Mouse (Mus musculus): Measurements from ENCODE around the gene Gfpt2. TPM values are rescaled to one million over a fixed set of nuclear protein-coding genes. Genes with fewer than 3 reads are reported as not detected.

Gfpt2 gene
- polyA plus RNA-seq, 1 experiment from 2014 or later = 10.4 TPM

GRCm38 (mm10) chr11:49811099-49811541 lies 17.1 kb downstream of the Gfpt2 start:
- ATAC-seq (ENCODE audit: insufficient read depth) = no peak
- Histone ChIP-seq H3K4me3 (ENCODE audit: low read depth, low read length) (no peak overlapping the region), H3K27me3 (ENCODE audit: insufficient read depth, low read length) (no peaks in the 10 kb centered on the region), H3K36me3 (ENCODE audit: insufficient read depth) (0 out of 2 replicates have a peak, but pooled peaks cover 14% of the 10 kb centered on the region), H3K4me1 (ENCODE audit: insufficient read depth) (no peaks in the 10 kb centered on the region), H3K9me3 (ENCODE audit: low read depth, low read length) (no peaks in the 10 kb centered on the region), H3K9ac (no peak overlapping the region), H3K27ac (ENCODE audit: low read depth) (no peak overlapping the region), H3K4me2 (no peak overlapping the region)
- DNase-seq = no peak
- 73% methylated on average over 8 of the region's 8 CpGs for WGBS
- no peak for TF ChIP-seq CTCF (IDR thresholded peaks at IDR 0.05; ENCODE audit: low read depth)

DNA sequence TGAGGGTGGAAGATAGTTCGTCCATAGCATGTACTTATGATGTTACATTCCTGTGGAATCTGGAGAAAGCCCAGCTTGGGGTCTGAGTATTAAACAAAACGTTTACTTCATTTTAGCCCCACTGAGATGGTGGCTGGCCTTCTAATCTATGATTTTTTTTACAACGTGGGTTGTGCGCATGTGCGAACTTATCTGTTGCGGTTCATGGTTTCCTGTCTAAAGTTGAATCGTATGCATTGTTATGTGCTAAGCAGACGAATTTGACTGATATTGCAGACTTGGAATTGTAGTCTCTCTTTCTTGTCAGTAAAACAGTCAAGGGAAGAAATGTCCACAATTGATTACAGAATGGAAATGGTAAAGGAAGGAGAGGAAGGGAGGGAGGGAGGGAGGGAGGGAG lies 17.9 kb downstream of the Gfpt2 start:
- H3K27ac ChIP-seq (ENCODE audit: low read depth) = no peak overlapping the region

GRCm38 (mm10) chr11:49818869-49819566 lies 25.0 kb downstream of the Gfpt2 start:
- no peak for DNase-seq
- H3K4me1 ChIP-seq (ENCODE audit: insufficient read depth) = no peaks in the 10 kb centered on the region
- no peak overlapping the region for H3K9ac ChIP-seq
- ATAC-seq (ENCODE audit: insufficient read depth) = no peak
- no peaks in the 10 kb centered on the region for H3K9me3 ChIP-seq (ENCODE audit: low read depth, low read length)
- peaks cover 14% of the 10 kb centered on the region; the same call in 1 of the 2 replicates for H3K36me3 ChIP-seq (ENCODE audit: insufficient read depth)
- H3K4me2 ChIP-seq = no peak overlapping the region
- H3K27me3 ChIP-seq (ENCODE audit: insufficient read depth, low read length) = no peaks in the 10 kb centered on the region
- no peak overlapping the region for H3K4me3 ChIP-seq (ENCODE audit: low read depth, low read length)
- no peak for TF ChIP-seq CTCF (IDR thresholded peaks at IDR 0.05; ENCODE audit: low read depth)
- H3K27ac ChIP-seq (ENCODE audit: low read depth) = no peak overlapping the region
- WGBS = 86% methylated on average over 15 of the region's 15 CpGs

More for the DNA sequence above, 17.9 kb downstream of the Gfpt2 start:
- Histone ChIP-seq H3K4me3 (ENCODE audit: low read depth, low read length) (no peak overlapping the region), H3K27me3 (ENCODE audit: insufficient read depth, low read length) (no peaks in the 10 kb centered on the region), H3K9ac (no peak overlapping the region), H3K9me3 (ENCODE audit: low read depth, low read length) (no peaks in the 10 kb centered on the region), H3K4me1 (ENCODE audit: insufficient read depth) (no peaks in the 10 kb centered on the region), H3K4me2 (no peak overlapping the region), H3K36me3 (ENCODE audit: insufficient read depth) (0 out of 2 replicates have a peak, but pooled peaks cover 14% of the 10 kb centered on the region)
- 63% methylated on average over 8 of the region's 8 CpGs for WGBS
- TF ChIP-seq CTCF (IDR thresholded peaks at IDR 0.05; ENCODE audit: low read depth) = no peak
- DNase-seq = no peak
- ATAC-seq (ENCODE audit: insufficient read depth) = no peak

- Histone ChIP-seq H3K36me3 (ENCODE audit: insufficient read depth) (peaks cover 20% of the 10 kb centered on the region; the same call in 1 of the 2 replicates), H3K27ac (ENCODE audit: low read depth) (no peak overlapping the region), H3K4me3 (ENCODE audit: low read depth, low read length) (no peak overlapping the region), H3K4me2 (no peak overlapping the region), H3K27me3 (ENCODE audit: insufficient read depth, low read length) (no peaks in the 10 kb centered on the region), H3K4me1 (ENCODE audit: insufficient read depth) (no peaks in the 10 kb centered on the region), H3K9me3 (ENCODE audit: low read depth, low read length) (no peaks in the 10 kb centered on the region), H3K9ac (no peak overlapping the region)
- WGBS = 80% methylated on average over 7 of the region's 7 CpGs
- no peak for TF ChIP-seq CTCF (IDR thresholded peaks at IDR 0.05; ENCODE audit: low read depth)
- no peak for DNase-seq
- no peak for ATAC-seq (ENCODE audit: insufficient read depth)
Observed at GRCm38 (mm10) chr11:49819676-49820075, 25.7 kb downstream of the Gfpt2 start.

- H3K9me3 ChIP-seq (ENCODE audit: low read depth, low read length) = no peaks in the 10 kb centered on the region
Observed at GRCm38 (mm10) chr11:49820928-49821327, 26.9 kb downstream of the Gfpt2 start.

DNA sequence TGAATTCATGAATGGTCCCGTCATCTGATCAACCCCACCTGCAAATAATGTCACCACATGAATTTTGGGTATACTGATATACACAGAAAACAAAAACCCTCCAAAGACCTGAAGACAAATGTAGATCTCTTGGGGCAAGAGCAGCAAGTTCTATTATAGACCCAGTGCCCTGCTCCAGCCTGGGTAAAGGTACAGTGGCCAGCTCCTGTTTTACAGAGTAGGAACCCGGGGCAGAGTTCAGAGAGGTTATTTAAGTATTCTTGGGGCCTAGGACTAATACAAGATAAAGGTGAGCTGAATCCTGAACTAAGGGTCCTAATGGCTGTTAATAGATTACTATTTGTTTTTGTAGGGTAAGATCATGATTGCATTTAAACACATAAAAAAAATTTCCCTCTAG lies 27.6 kb downstream of the Gfpt2 start:
- H3K4me3 ChIP-seq (ENCODE audit: low read depth, low read length) = no peak overlapping the region
- peaks cover 16% of the 10 kb centered on the region; the same call in 1 of the 2 replicates for H3K36me3 ChIP-seq (ENCODE audit: insufficient read depth)
- no peaks in the 10 kb centered on the region for H3K27me3 ChIP-seq (ENCODE audit: insufficient read depth, low read length)
- H3K4me1 ChIP-seq (ENCODE audit: insufficient read depth) = no peaks in the 10 kb centered on the region
- WGBS = 79% methylated on average over 2 of the region's 2 CpGs
- DNase-seq (no peak), ATAC-seq (ENCODE audit: insufficient read depth) (no peak)
- no peaks in the 10 kb centered on the region for H3K9me3 ChIP-seq (ENCODE audit: low read depth, low read length)
- no peak overlapping the region for H3K9ac ChIP-seq
- H3K27ac ChIP-seq (ENCODE audit: low read depth) = no peak overlapping the region
- H3K4me2 ChIP-seq = no peak overlapping the region
- TF ChIP-seq CTCF (IDR thresholded peaks at IDR 0.05; ENCODE audit: low read depth) = no peak

More at GRCm38 (mm10) chr11:49820928-49821327, 26.9 kb downstream of the Gfpt2 start:
- Histone ChIP-seq H3K4me3 (ENCODE audit: low read depth, low read length) (no peak overlapping the region), H3K4me2 (no peak overlapping the region), H3K9ac (no peak overlapping the region), H3K27ac (ENCODE audit: low read depth) (no peak overlapping the region), H3K4me1 (ENCODE audit: insufficient read depth) (no peaks in the 10 kb centered on the region), H3K36me3 (ENCODE audit: insufficient read depth) (peaks cover 16% of the 10 kb centered on the region; the same call in 1 of the 2 replicates), H3K27me3 (ENCODE audit: insufficient read depth, low read length) (no peaks in the 10 kb centered on the region)
- WGBS = 62% methylated on average over 2 of the region's 2 CpGs
- no peak for DNase-seq
- ATAC-seq (ENCODE audit: insufficient read depth) = peak; percentile 44; the same call in 1 of the 2 replicates
- no peak for TF ChIP-seq CTCF (IDR thresholded peaks at IDR 0.05; ENCODE audit: low read depth)

DNA sequence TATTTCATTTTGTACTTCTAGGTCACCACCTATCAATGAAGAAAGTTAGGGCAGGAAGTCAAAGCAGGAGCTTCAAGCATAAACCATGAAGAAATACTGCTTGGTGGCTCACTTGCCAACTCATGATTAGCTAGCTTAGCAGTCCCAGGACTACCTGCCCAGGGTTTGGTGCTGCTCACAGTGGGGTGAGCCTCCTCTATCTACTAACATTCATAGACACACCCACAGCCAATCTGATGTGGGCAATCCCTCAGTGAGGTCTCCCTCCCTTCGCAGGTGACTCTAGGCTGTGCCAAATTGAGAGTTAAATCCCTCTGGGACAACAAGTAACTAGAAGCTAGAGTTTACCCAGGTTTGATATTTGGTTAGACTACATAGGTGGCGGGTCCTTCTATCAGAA lies 28.4 kb downstream of the Gfpt2 start:
- DNase-seq (no peak), ATAC-seq (ENCODE audit: insufficient read depth) (no peak)
- no peak overlapping the region for H3K9ac ChIP-seq
- no peak for TF ChIP-seq CTCF (IDR thresholded peaks at IDR 0.05; ENCODE audit: low read depth)
- no peak overlapping the region for H3K27ac ChIP-seq (ENCODE audit: low read depth)
- no peaks in the 10 kb centered on the region for H3K4me1 ChIP-seq (ENCODE audit: insufficient read depth)
- H3K4me2 ChIP-seq = no peak overlapping the region
- 86% methylated on average over 2 of the region's 2 CpGs for WGBS
- H3K9me3 ChIP-seq (ENCODE audit: low read depth, low read length) = no peaks in the 10 kb centered on the region
- peaks cover 20% of the 10 kb centered on the region; the same call in 1 of the 2 replicates for H3K36me3 ChIP-seq (ENCODE audit: insufficient read depth)
- no peaks in the 10 kb centered on the region for H3K27me3 ChIP-seq (ENCODE audit: insufficient read depth, low read length)
- no peak overlapping the region for H3K4me3 ChIP-seq (ENCODE audit: low read depth, low read length)
